Mouse (Mus musculus) layer of hippocampus, postnatal 10 days (tissue): ENCODE results near the gene Fsip2. TPM values are rescaled to one million over a fixed set of nuclear protein-coding genes. Genes with fewer than 3 reads are reported as not detected.

Experiments
- DNase-seq, 2 experiments: peaks; one replicate each; pipeline ENCODE4 v3.0.0; 2021; ENCODE audit warnings: low spot score in 2 of 2
- long read RNA-seq: library from polyadenylated mRNA; stranded (forward); transcript quantifications from one replicate; pipeline ENCODE4 v2.0.0, GENCODE M21; 2023
- total RNA-seq, 2 experiments: library from RNA; stranded (reverse); gene quantifications; 2 replicates each; pipeline ENCODE4 v1.2.3; 2021

The Fsip2 gene
- total RNA-seq, result not detected
- long read RNA-seq, result 0 reads

GRCm38 (mm10) chr2:82943472-82943871, at the start of gene Fsip2:
Fsip2 (plus strand) TSS chr2:82943634.
- no peak for DNase-seq

GRCm38 (mm10) chr2:82963443-82963842, 20.0 kb downstream of the Fsip2 start:
- DNase-seq, result no peak

- no peak for DNase-seq
Measured at GRCm38 (mm10) chr2:83025853-83026252, 82.4 kb downstream of the Fsip2 start.

- DNase-seq, result peak; percentile 7 to 12
Measured at GRCm38 (mm10) chr2:83052914-83053690, 109.7 kb downstream of the Fsip2 start.
